Mouse (Mus musculus): ENCODE results near the gene Fam193a. TPM values are rescaled to one million over a fixed set of nuclear protein-coding genes. Genes with fewer than 3 reads are reported as not detected.

Gene Fam193a
- polyA plus RNA-seq, 1 experiment from 2014 or later = 10.3 TPM

DNA sequence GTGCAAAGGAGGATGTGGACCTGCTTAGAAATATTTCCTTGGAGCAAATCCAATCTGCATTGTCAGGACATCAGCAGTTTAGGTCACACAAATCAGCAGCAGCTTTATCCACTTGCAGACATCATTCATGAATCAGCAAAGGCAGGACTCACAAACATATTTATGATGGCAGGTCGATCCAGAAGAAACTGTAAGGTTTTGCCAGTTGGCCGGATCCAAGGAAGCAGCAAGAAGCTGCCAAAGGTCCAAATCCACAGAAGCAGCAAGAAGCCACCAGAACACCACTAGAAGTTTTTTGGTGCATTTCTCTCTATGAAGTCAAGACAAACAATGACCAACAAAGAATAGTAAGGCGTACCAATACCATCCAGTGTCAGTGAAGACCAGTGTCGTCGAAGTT is 15.9 kb downstream of the Fam193a start:
- no peaks in the 10 kb centered on the region for H3K27me3 ChIP-seq (ENCODE audit: control insufficient read depth, insufficient read depth, low read length)
- H3K4me2 ChIP-seq (ENCODE audit: low read length) = no peak overlapping the region
- no peak for ATAC-seq (ENCODE audit: insufficient number of reproducible peaks, insufficient read depth, low FRiP score, low read depth)
- H3K36me3 ChIP-seq (ENCODE audit: control insufficient read depth, insufficient read depth, low read length) = no peaks in the 10 kb centered on the region
- 94% methylated on average over 5 of the region's 5 CpGs for WGBS
- H3K4me3 ChIP-seq (ENCODE audit: control insufficient read depth in 1 of 2, insufficient read depth in 1 of 2, low read depth in 1 of 2, low read length in 2 of 2) = no peak overlapping the region
- H3K9ac ChIP-seq (ENCODE audit: low read length) = no peak overlapping the region
- 0 out of 2 replicates have a peak, but pooled peaks cover 5% of the 10 kb centered on the region for H3K9me3 ChIP-seq (ENCODE audit: control insufficient read depth, low read length)
- H3K4me1 ChIP-seq (ENCODE audit: control insufficient read depth in 2 of 2, insufficient read depth in 2 of 2, low read length in 2 of 2) = no peaks in the 10 kb centered on the region
- no peak overlapping the region for H3K27ac ChIP-seq (replicated peaks in 1 of 2; ENCODE audit: control insufficient read depth in 1 of 2, insufficient read depth in 1 of 2, low read depth in 2 of 2, low read length in 2 of 2)

DNA sequence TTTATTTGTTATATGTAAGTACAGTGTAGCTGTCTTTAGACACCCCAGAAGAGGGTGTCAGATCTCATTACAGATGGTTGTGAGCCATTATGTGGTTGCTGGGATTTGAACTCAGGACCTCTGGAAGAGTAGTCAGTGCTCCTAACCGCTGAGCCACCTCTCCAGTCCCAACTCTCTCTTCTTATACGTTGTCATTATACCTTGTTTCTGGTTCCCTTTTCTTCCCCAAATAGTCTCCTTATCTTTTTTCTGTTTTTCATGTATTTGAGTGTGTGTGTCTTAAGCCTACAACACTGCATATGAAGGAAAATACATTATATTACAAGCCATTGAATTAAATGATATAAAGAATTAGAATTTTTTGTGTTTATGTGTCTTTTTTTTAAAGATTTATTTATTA is 17.0 kb downstream of the Fam193a start:
- ATAC-seq (ENCODE audit: insufficient number of reproducible peaks, insufficient read depth, low FRiP score, low read depth) = no peak
- WGBS = 95% methylated on average over 2 of the region's 2 CpGs

DNA sequence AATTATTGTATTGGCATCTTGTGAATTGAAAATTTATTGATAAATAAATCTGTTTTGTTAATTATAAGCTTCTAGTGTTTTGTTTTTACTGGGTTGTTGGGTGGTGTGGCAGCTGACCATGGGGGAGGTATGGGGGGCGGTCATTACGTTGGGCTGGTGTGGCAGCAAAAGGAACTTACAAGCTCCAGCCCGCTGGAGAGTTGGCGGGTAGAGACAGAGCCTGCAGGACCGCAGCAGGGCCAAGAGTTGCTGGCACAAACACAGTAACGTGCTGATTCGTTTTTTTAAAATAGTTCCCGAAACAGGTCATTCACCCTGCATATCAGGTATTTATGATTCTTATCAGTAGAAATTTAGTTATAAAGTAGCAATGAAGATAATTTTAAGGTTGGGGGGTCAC is 23.5 kb downstream of the Fam193a start:
- no peaks in the 10 kb centered on the region for H3K9me3 ChIP-seq (ENCODE audit: control insufficient read depth, low read length)
- H3K4me2 ChIP-seq (ENCODE audit: low read length) = no peak overlapping the region
- H3K27ac ChIP-seq (replicated peaks in 1 of 2; ENCODE audit: control insufficient read depth in 1 of 2, insufficient read depth in 1 of 2, low read depth in 2 of 2, low read length in 2 of 2) = no peak overlapping the region
- no peaks in the 10 kb centered on the region for H3K27me3 ChIP-seq (ENCODE audit: control insufficient read depth, insufficient read depth, low read length)
- peaks cover 0 to 8% of the 10 kb centered on the region in 2 experiments; a peak in 1 of 4 replicates for H3K4me1 ChIP-seq (ENCODE audit: control insufficient read depth in 2 of 2, insufficient read depth in 2 of 2, low read length in 2 of 2)
- whole genome bisulfite sequencing = 96% methylated on average over 8 of the region's 8 CpGs
- no peak overlapping the region for H3K4me3 ChIP-seq (ENCODE audit: control insufficient read depth in 1 of 2, insufficient read depth in 1 of 2, low read depth in 1 of 2, low read length in 2 of 2)
- no peak overlapping the region for H3K9ac ChIP-seq (ENCODE audit: low read length)
- H3K36me3 ChIP-seq (ENCODE audit: control insufficient read depth, insufficient read depth, low read length) = no peaks in the 10 kb centered on the region
- ATAC-seq (ENCODE audit: insufficient number of reproducible peaks, insufficient read depth, low FRiP score, low read depth) = no peak

More for the DNA sequence above, 17.0 kb downstream of the Fam193a start:
- Histone ChIP-seq H3K9ac (ENCODE audit: low read length) (no peak overlapping the region), H3K27me3 (ENCODE audit: control insufficient read depth, insufficient read depth, low read length) (no peaks in the 10 kb centered on the region), H3K4me1 (ENCODE audit: control insufficient read depth in 2 of 2, insufficient read depth in 2 of 2, low read length in 2 of 2) (no peaks in the 10 kb centered on the region), H3K4me3 (ENCODE audit: control insufficient read depth in 1 of 2, insufficient read depth in 1 of 2, low read depth in 1 of 2, low read length in 2 of 2) (no peak overlapping the region), H3K9me3 (ENCODE audit: control insufficient read depth, low read length) (0 out of 2 replicates have a peak, but pooled peaks cover 5% of the 10 kb centered on the region), H3K4me2 (ENCODE audit: low read length) (no peak overlapping the region), H3K36me3 (ENCODE audit: control insufficient read depth, insufficient read depth, low read length) (no peaks in the 10 kb centered on the region), H3K27ac (replicated peaks in 1 of 2; ENCODE audit: control insufficient read depth in 1 of 2, insufficient read depth in 1 of 2, low read depth in 2 of 2, low read length in 2 of 2) (no peak overlapping the region)

DNA sequence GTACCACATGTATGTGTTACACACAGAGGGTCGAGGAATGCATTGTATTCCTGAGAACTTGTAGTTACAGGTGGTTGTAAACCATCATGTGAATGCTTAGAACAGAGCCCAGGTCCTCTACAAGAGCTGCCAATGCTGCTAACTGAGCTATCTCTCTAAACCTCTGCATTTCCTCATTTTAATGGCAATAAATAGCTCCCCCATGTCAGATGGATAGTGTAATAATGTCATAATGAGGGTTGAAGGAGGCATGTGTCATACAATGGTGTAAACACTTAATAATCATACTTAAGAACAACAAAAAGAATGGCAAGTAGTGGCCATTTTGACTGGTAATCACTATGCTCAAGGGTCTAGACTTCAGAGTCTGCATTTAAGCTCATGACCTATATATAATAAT is 25.6 kb downstream of the Fam193a start:
- Histone ChIP-seq H3K27me3 (ENCODE audit: control insufficient read depth, insufficient read depth, low read length) (no peaks in the 10 kb centered on the region), H3K36me3 (ENCODE audit: control insufficient read depth, insufficient read depth, low read length) (no peaks in the 10 kb centered on the region), H3K4me1 (ENCODE audit: control insufficient read depth in 2 of 2, insufficient read depth in 2 of 2, low read length in 2 of 2) (peaks cover 0 to 16% of the 10 kb centered on the region in 2 experiments; a peak in 2 of 4 replicates), H3K9me3 (ENCODE audit: control insufficient read depth, low read length) (no peaks in the 10 kb centered on the region), H3K9ac (ENCODE audit: low read length) (no peak overlapping the region), H3K4me2 (ENCODE audit: low read length) (no peak overlapping the region), H3K4me3 (ENCODE audit: control insufficient read depth in 1 of 2, insufficient read depth in 1 of 2, low read depth in 1 of 2, low read length in 2 of 2) (no peak overlapping the region), H3K27ac (replicated peaks in 1 of 2; ENCODE audit: control insufficient read depth in 1 of 2, insufficient read depth in 1 of 2, low read depth in 2 of 2, low read length in 2 of 2) (no peak overlapping the region)
- WGBS = 88% methylated on average over 1 of the region's 1 CpGs
- no peak for ATAC-seq (ENCODE audit: insufficient number of reproducible peaks, insufficient read depth, low FRiP score, low read depth)

DNA sequence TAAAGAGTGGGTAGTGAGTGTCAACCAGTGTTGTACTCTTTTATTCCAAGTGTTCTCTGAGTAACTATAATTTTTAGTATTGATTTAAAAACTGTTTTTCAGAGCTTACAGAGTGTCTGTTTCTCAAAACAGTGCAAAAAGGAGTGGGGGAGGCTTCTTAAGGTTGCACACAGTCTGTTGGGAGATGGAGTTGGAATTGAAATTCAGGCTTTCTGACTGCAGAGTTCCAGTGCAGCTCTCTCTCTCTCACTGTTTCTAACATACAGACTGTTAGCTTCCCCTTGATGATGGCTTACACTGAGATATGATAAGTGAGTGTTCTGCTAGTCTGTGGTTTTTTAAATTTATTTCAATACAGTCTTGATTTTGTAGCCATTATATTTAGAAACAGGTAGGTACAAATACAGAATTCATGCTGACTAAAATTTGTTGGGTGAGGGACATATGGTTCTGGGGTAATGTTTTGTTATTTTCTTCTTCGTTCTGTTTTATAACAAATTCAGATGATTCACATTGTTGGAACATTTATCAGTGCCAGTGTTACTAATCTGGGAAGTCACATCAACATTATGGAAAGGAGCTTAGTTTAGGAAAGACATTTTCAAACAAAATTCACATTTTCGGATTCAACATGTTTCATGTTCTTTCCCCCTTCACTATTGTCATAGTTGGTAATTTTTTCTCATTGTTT is 26.3 kb downstream of the Fam193a start:
- no peaks in the 10 kb centered on the region for H3K9me3 ChIP-seq (ENCODE audit: control insufficient read depth, low read length)
- 85% methylated on average over 2 of the region's 2 CpGs for WGBS
- no peaks in the 10 kb centered on the region for H3K36me3 ChIP-seq (ENCODE audit: control insufficient read depth, insufficient read depth, low read length)
- peaks cover 0 to 16% of the 10 kb centered on the region in 2 experiments; a peak in 2 of 4 replicates for H3K4me1 ChIP-seq (ENCODE audit: control insufficient read depth in 2 of 2, insufficient read depth in 2 of 2, low read length in 2 of 2)
- H3K27me3 ChIP-seq (ENCODE audit: control insufficient read depth, insufficient read depth, low read length) = no peaks in the 10 kb centered on the region
- no peak overlapping the region for H3K4me2 ChIP-seq (ENCODE audit: low read length)
- H3K9ac ChIP-seq (ENCODE audit: low read length) = no peak overlapping the region
- ATAC-seq (ENCODE audit: insufficient number of reproducible peaks, insufficient read depth, low FRiP score, low read depth) = no peak
- H3K4me3 ChIP-seq (ENCODE audit: control insufficient read depth in 1 of 2, insufficient read depth in 1 of 2, low read depth in 1 of 2, low read length in 2 of 2) = no peak overlapping the region
- H3K27ac ChIP-seq (replicated peaks in 1 of 2; ENCODE audit: control insufficient read depth in 1 of 2, insufficient read depth in 1 of 2, low read depth in 2 of 2, low read length in 2 of 2) = no peak overlapping the region

DNA sequence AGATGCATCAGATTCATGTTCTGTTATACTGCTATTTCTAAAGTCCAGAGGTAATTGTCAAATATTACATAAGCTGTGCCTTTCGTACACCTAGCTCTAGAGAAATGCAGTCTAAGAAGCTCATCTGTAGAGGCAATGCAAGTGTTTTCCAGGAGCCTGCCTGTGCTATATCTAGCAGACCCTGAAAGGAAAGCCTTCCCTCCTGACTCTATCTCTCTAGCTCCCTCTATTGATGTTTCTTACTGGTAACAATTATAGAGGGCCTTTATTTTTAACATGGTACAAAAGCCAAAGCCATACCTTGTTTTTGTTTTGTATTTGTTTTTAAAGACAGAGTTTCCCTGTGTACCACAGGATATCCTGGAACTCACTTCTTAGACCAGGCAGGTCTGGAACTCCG is 28.1 kb downstream of the Fam193a start:
- Histone ChIP-seq H3K9ac (ENCODE audit: low read length) (no peak overlapping the region), H3K36me3 (ENCODE audit: control insufficient read depth, insufficient read depth, low read length) (no peaks in the 10 kb centered on the region), H3K4me2 (ENCODE audit: low read length) (no peak overlapping the region), H3K4me3 (ENCODE audit: control insufficient read depth in 1 of 2, insufficient read depth in 1 of 2, low read depth in 1 of 2, low read length in 2 of 2) (no peak overlapping the region), H3K9me3 (ENCODE audit: control insufficient read depth, low read length) (no peaks in the 10 kb centered on the region), H3K27ac (replicated peaks in 1 of 2; ENCODE audit: control insufficient read depth in 1 of 2, insufficient read depth in 1 of 2, low read depth in 2 of 2, low read length in 2 of 2) (no peak overlapping the region), H3K27me3 (ENCODE audit: control insufficient read depth, insufficient read depth, low read length) (no peaks in the 10 kb centered on the region), H3K4me1 (ENCODE audit: control insufficient read depth in 2 of 2, insufficient read depth in 2 of 2, low read length in 2 of 2) (peaks cover 0 to 27% of the 10 kb centered on the region in 2 experiments; a peak in 3 of 4 replicates)
- WGBS = 89% methylated on average over 2 of the region's 2 CpGs
- ATAC-seq (ENCODE audit: insufficient number of reproducible peaks, insufficient read depth, low FRiP score, low read depth) = no peak

DNA sequence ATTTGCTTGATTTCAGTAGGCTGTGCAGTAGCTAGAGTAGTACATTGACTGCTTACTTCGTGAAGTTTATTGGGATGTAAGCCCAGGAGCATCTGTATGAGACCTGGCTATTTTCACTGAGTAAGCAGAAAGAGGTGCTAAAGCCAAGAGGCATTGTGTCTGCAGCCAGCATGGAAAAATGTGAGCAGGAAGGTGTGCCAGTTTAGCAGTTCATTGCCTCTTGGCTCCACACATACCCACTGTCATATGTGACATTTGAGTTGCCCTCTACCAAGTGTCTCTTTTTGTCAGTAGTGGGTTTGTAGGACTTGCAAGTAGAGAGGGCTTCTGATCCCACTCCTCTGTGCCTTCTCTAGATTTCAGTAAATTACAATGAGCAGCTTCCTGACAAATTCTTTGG is 28.6 kb downstream of the Fam193a start:
- Histone ChIP-seq H3K9ac (ENCODE audit: low read length) (no peak overlapping the region), H3K27me3 (ENCODE audit: control insufficient read depth, insufficient read depth, low read length) (no peaks in the 10 kb centered on the region), H3K27ac (replicated peaks in 1 of 2; ENCODE audit: control insufficient read depth in 1 of 2, insufficient read depth in 1 of 2, low read depth in 2 of 2, low read length in 2 of 2) (no peak overlapping the region), H3K36me3 (ENCODE audit: control insufficient read depth, insufficient read depth, low read length) (no peaks in the 10 kb centered on the region), H3K9me3 (ENCODE audit: control insufficient read depth, low read length) (no peaks in the 10 kb centered on the region), H3K4me3 (ENCODE audit: control insufficient read depth in 1 of 2, insufficient read depth in 1 of 2, low read depth in 1 of 2, low read length in 2 of 2) (no peak overlapping the region), H3K4me2 (ENCODE audit: low read length) (no peak overlapping the region), H3K4me1 (ENCODE audit: control insufficient read depth in 2 of 2, insufficient read depth in 2 of 2, low read length in 2 of 2) (peaks cover 0 to 32% of the 10 kb centered on the region in 2 experiments; a peak in 3 of 4 replicates)
- no peak for ATAC-seq (ENCODE audit: insufficient number of reproducible peaks, insufficient read depth, low FRiP score, low read depth)
- WGBS = 63% methylated on average over 1 of the region's 1 CpGs

Data from heart, embryonic 14.5 days (tissue).